Mouse (Mus musculus) ES-Bruce4 (cell line): Measurements from ENCODE around the gene Ckap4.

Experiments used
- CTCF ChIP-seq: IDR thresholded peaks from one replicate; pipeline ENCODE4 v1.8.1; 2011; ENCODE audit warnings: low read depth, low read length
- EP300 ChIP-seq: IDR thresholded peaks from 2 replicates; pipeline ENCODE4 v1.6.1; 2011; ENCODE audit warnings: low read depth, low read length; ENCODE audit not compliant: insufficient read depth

- TF ChIP-seq EP300: no peak
- TF ChIP-seq CTCF: no peak
Observed at GRCm38 (mm10) chr10:84581191-84581590, 47.3 kb upstream of the Ckap4 start.
